Mouse (Mus musculus) forebrain, embryonic 14.5 days (tissue): Measurements from ENCODE around the gene Nags. TPM values are rescaled to one million over a fixed set of nuclear protein-coding genes. Genes with fewer than 3 reads are reported as not detected.

Experiments
- ATAC-seq: fragments of 200-750 bp; cut with Nextera tagmentation; 2 replicates; pipeline ENCODE4 v1.8.0; 2017; ENCODE audit warnings: mild to moderate bottlenecking, moderate library complexity
- DNase-seq: peaks from one replicate; pipeline ENCODE4 v3.0.0-alpha.2; 2015; ENCODE audit warnings: low spot score
- H3K27ac ChIP-seq: fragments of 300-500 bp; sonication (generic); 2 replicates; pipeline ENCODE4 v1.5.1; 2014; ENCODE audit warnings: low read depth, mild to moderate bottlenecking, control low read depth, low read length, moderate library complexity
- H3K27me3 ChIP-seq: fragments of 300-500 bp; sonication (generic); replicated peaks from 2 replicates; pipeline ENCODE4 v1.6.1; 2014; ENCODE audit warnings: low read length, control low read depth, mixed read lengths; ENCODE audit not compliant: control insufficient read depth, insufficient read depth
- H3K36me3 ChIP-seq: fragments of 300-500 bp; sonication (generic); 2 replicates; pipeline ENCODE4 v1.6.1; 2014; ENCODE audit warnings: low read length, control low read depth; ENCODE audit not compliant: control insufficient read depth, insufficient read depth
- H3K4me1 ChIP-seq: fragments of 300-500 bp; sonication (generic); 2 replicates; pipeline ENCODE4 v1.6.1; 2014; ENCODE audit warnings: antibody characterized with exemption, low read length, control low read depth; ENCODE audit not compliant: control insufficient read depth, insufficient read depth
- H3K4me2 ChIP-seq: fragments of 300-500 bp; sonication (generic); 2 replicates; pipeline ENCODE4 v1.6.1; 2014; ENCODE audit warnings: mild to moderate bottlenecking, control low read depth, low read length
- H3K4me3 ChIP-seq: fragments of 300-500 bp; sonication (generic); 2 replicates; pipeline ENCODE4 v1.5.1; 2014; ENCODE audit warnings: low read depth, low read length, control low read depth
- H3K9ac ChIP-seq: fragments of 300-500 bp; sonication (generic); 2 replicates; pipeline ENCODE4 v1.6.1; 2014; ENCODE audit warnings: mild to moderate bottlenecking, low read length, control low read depth, moderate library complexity
- H3K9me3 ChIP-seq: fragments of 300-500 bp; sonication (generic); replicated peaks from 2 replicates; pipeline ENCODE4 v1.6.1; 2016; ENCODE audit warnings: low read length, control low read depth, mixed read lengths; ENCODE audit not compliant: control insufficient read depth
- WGBS: fragments of 180-500 bp; shearing (Covaris S2); extraction: QIAGEN DNeasy Blood & Tissue Kit; methylation state at CpG from one replicate; pipeline ENCODE4 v1.1.7; 2014; 5-methylcytosine and 5-hydroxymethylcytosine counted together
- polyA plus RNA-seq: library from polyadenylated mRNA; unstranded; fragments of >200 nt; fragmentation: Nextera tagmentation; extraction: Ambion mirVana; gene quantifications from 2 replicates; pipeline ENCODE4 v1.2.1, GENCODE M21; 2014

Gene Nags
- polyA plus RNA-seq, 1 experiment from 2014 or later, result 0.17 TPM

GRCm38 (mm10) chr11:102167539-102167938 is 22.2 kb downstream of the Nags start:
- H3K9ac ChIP-seq, result no peak overlapping the region
- no peak overlapping the region for H3K4me3 ChIP-seq
- no peaks in the 10 kb centered on the region for H3K9me3 ChIP-seq
- no peaks in the 10 kb centered on the region for H3K4me1 ChIP-seq
- no peak for DNase-seq
- ATAC-seq, result no peak
- H3K36me3 ChIP-seq, result peaks cover 67% of the 10 kb centered on the region
- no peak overlapping the region for H3K27ac ChIP-seq
- no peak overlapping the region for H3K4me2 ChIP-seq
- H3K27me3 ChIP-seq, result no peaks in the 10 kb centered on the region
- 88% methylated on average over 5 of the region's 5 CpGs for WGBS

GRCm38 (mm10) chr11:102168689-102169088 is 23.4 kb downstream of the Nags start:
- peaks cover 59% of the 10 kb centered on the region for H3K36me3 ChIP-seq
- DNase-seq, result no peak
- H3K4me3 ChIP-seq, result no peak overlapping the region
- no peaks in the 10 kb centered on the region for H3K27me3 ChIP-seq
- 89% methylated on average over 5 of the region's 5 CpGs for WGBS
- no peak for ATAC-seq
- H3K27ac ChIP-seq, result no peak overlapping the region
- H3K4me2 ChIP-seq, result no peak overlapping the region
- H3K9me3 ChIP-seq, result no peaks in the 10 kb centered on the region
- no peak overlapping the region for H3K9ac ChIP-seq
- no peaks in the 10 kb centered on the region for H3K4me1 ChIP-seq

GRCm38 (mm10) chr11:102179836-102180235 is 34.5 kb downstream of the Nags start:
- H3K36me3 ChIP-seq, result peaks cover 63% of the 10 kb centered on the region
- H3K4me2 ChIP-seq, result no peak overlapping the region
- H3K9me3 ChIP-seq, result no peaks in the 10 kb centered on the region
- no peaks in the 10 kb centered on the region for H3K27me3 ChIP-seq
- no peak for ATAC-seq
- no peak overlapping the region for H3K4me3 ChIP-seq
- DNase-seq, result no peak
- peaks cover 8% of the 10 kb centered on the region for H3K4me1 ChIP-seq
- H3K9ac ChIP-seq, result no peak overlapping the region
- H3K27ac ChIP-seq, result no peak overlapping the region

- peak overlapping the region; percentile 89 for H3K4me3 ChIP-seq
- DNase-seq, result no peak
- peak overlapping the region; percentile 81 for H3K4me2 ChIP-seq
- ATAC-seq, result no peak; the same call in 1 of the 2 replicates
- peaks cover 8% of the 10 kb centered on the region for H3K4me1 ChIP-seq
- no peaks in the 10 kb centered on the region for H3K27me3 ChIP-seq
- no peaks in the 10 kb centered on the region for H3K9me3 ChIP-seq
- peak overlapping the region; percentile 94 for H3K9ac ChIP-seq
- peaks cover 29% of the 10 kb centered on the region for H3K36me3 ChIP-seq
- peak overlapping the region; percentile 96; the same call in 1 of the 2 replicates for H3K27ac ChIP-seq
- WGBS, result 4% methylated on average over 7 of the region's 7 CpGs
Observed at GRCm38 (mm10) chr11:102184253-102184645, 38.9 kb downstream of the Nags start.

- peaks cover 25% of the 10 kb centered on the region for H3K36me3 ChIP-seq
- peak within 1 kb of the TSS; percentile 94 for H3K9ac ChIP-seq
- under 1% methylated on average over 66 of the region's 70 CpGs for WGBS
- ATAC-seq, result peak; percentile 91
- peak; percentile 96 for DNase-seq
- H3K4me1 ChIP-seq, result peaks cover 8% of the 10 kb centered on the region
- no peaks in the 10 kb centered on the region for H3K27me3 ChIP-seq
- peak within 1 kb of the TSS; percentile 96 for H3K27ac ChIP-seq
- H3K9me3 ChIP-seq, result no peaks in the 10 kb centered on the region
- H3K4me3 ChIP-seq, result peak within 1 kb of the TSS; percentile 89
- peak within 1 kb of the TSS; percentile 81 for H3K4me2 ChIP-seq
Observed at GRCm38 (mm10) chr11:102184646-102185495, 39.6 kb downstream of the Nags start, which contains the start of gene Lsm12. Gene Lsm12, minus strand, starts transcription at chr11:102185296.

GRCm38 (mm10) chr11:102185677-102186076 is 40.4 kb downstream of the Nags start:
- WGBS, result 42% methylated on average over 3 of the region's 3 CpGs
- Histone ChIP-seq H3K4me2 (peak overlapping the region; percentile 81), H3K36me3 (peaks cover 18% of the 10 kb centered on the region), H3K27ac (peak overlapping the region; percentile 96; the same call in 1 of the 2 replicates), H3K4me1 (peaks cover 14% of the 10 kb centered on the region), H3K9ac (peak overlapping the region; percentile 94; the same call in 1 of the 2 replicates), H3K4me3 (peak overlapping the region; percentile 89), H3K9me3 (no peaks in the 10 kb centered on the region), H3K27me3 (no peaks in the 10 kb centered on the region)
- no peak for ATAC-seq
- DNase-seq, result no peak

- H3K9me3 ChIP-seq, result no peaks in the 10 kb centered on the region
- H3K4me2 ChIP-seq, result no peak overlapping the region
- peaks cover 13% of the 10 kb centered on the region for H3K36me3 ChIP-seq
- no peaks in the 10 kb centered on the region for H3K27me3 ChIP-seq
- H3K4me1 ChIP-seq, result peaks cover 17% of the 10 kb centered on the region
- H3K9ac ChIP-seq, result no peak overlapping the region
- H3K4me3 ChIP-seq, result no peak overlapping the region
- DNase-seq, result no peak
- 100% methylated on average over 1 of the region's 1 CpGs for WGBS
- ATAC-seq, result no peak
- H3K27ac ChIP-seq, result no peak overlapping the region
Observed at GRCm38 (mm10) chr11:102186235-102186634, 40.9 kb downstream of the Nags start.

- 74% methylated on average over 6 of the region's 6 CpGs for WGBS
Observed at GRCm38 (mm10) chr11:102188980-102189379, 43.7 kb downstream of the Nags start.

More at GRCm38 (mm10) chr11:102188980-102189379, 43.7 kb downstream of the Nags start:
- Histone ChIP-seq H3K9ac (peak overlapping the region; percentile 72; the same call in 1 of the 2 replicates), H3K27ac (no peak overlapping the region), H3K4me1 (peaks cover 13% of the 10 kb centered on the region), H3K27me3 (no peaks in the 10 kb centered on the region), H3K9me3 (no peaks in the 10 kb centered on the region), H3K4me2 (peak overlapping the region; percentile 58), H3K36me3 (peaks cover 11% of the 10 kb centered on the region), H3K4me3 (peak overlapping the region; percentile 51)
- ATAC-seq, result no peak
- no peak for DNase-seq
